ENCODE assay signal across 8 mouse cellular contexts in the genomic region with DNA sequence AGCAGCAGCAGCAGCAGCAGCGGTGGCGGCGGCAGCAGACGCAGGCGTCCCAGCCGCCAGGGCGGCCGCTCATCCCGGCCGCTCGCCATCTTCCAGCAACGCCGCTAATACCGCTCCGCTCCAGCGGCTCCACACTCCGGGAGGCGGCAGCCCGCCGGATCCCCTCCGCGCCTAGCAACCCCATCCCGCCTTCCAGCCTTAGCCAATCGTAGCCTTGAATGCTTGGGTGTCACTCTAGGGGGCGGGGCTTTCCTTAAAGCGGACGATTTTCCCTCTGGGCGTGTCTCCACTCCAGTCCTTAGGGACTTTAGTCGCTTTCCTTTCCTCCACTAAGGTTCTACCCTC. TPM values are rescaled to one million over a fixed set of nuclear protein-coding genes. Genes with fewer than 3 reads are reported as not detected.
A peak's percentile ranks its signal among the peaks of the same experiment; 100 is the strongest.
DNase-seq lines count a peak whose midpoint lies in the region; ATAC-seq lines count a peak whose summit lies in the region.

A gene (minus strand): TSS at position 141 of the 345 bp plus-strand sequence.

- DNase-seq in NIH3T3 (ENCODE audit: low read depth) = peak; percentile 99
- DNase-seq in cerebellum, postnatal 10 days = peak; percentile 98
- peak; percentile 94 to 96 for DNase-seq in frontal cortex, postnatal 10 days (ENCODE audit: low spot score in 2 of 2)
- DNase-seq in layer of hippocampus, postnatal 14 days (ENCODE audit: low spot score in 2 of 2) = peak; percentile 94 to 98
- DNase-seq in lung, postnatal 14 days = peak; percentile 97
- DNase-seq in retina, adult 2 months (ENCODE audit: low read depth, low spot score) = peak; percentile 92
- DNase-seq in thymus, postnatal 36 days = peak; percentile 79 to 85

- peak within 1 kb of the TSS; percentile 94 for H3K4me3 ChIP-seq in hindbrain, embryonic 12.5 days

- peaks cover 33% of the 10 kb centered on the region for H3K4me1 ChIP-seq in hindbrain, embryonic 12.5 days

- H3K27me3 ChIP-seq in hindbrain, embryonic 12.5 days = no peaks in the 10 kb centered on the region

- H3K4me2 ChIP-seq in hindbrain, embryonic 12.5 days (replicated peaks) = peak within 1 kb of the TSS; percentile 76

- WGBS in hindbrain, embryonic 12.5 days = under 1% methylated on average over 29 of the region's 29 CpGs

- H3K9me3 ChIP-seq in hindbrain, embryonic 12.5 days (replicated peaks) = no peaks in the 10 kb centered on the region

- ATAC-seq in hindbrain, embryonic 12.5 days (ENCODE audit: low FRiP score) = peak; percentile 99

- H3K9ac ChIP-seq in hindbrain, embryonic 12.5 days = peak within 1 kb of the TSS; percentile 93

- peak within 1 kb of the TSS; percentile 94 for H3K27ac ChIP-seq in hindbrain, embryonic 12.5 days

- H3K36me3 ChIP-seq in hindbrain, embryonic 12.5 days = no peaks in the 10 kb centered on the region

RNA-seq across cellular contexts. Expression of the gene that starts here (rescaled TPM):
- polyA plus RNA-seq in hindbrain, embryonic 12.5 days (2016; fragmentation: Nextera tagmentation; extraction: Ambion mirVana) = 15.4 and 15.6 TPM in 2 replicates
- total RNA-seq in layer of hippocampus, postnatal 14 days (2021) = 10 to 100 TPM; 61.5 to 62.0 TPM

Comparison
In these comparisons a context has a peak if more than half of its experiments do, and no peak if none do; other contexts are left out.
1. Peak in every context shown above with its lines: DNase-seq, ATAC-seq, H3K4me3 ChIP-seq and H3K27ac ChIP-seq.